Mouse (Mus musculus) heart, embryonic 15.5 days (tissue): ENCODE data around the gene Cope. TPM values are rescaled to one million over a fixed set of nuclear protein-coding genes. Genes with fewer than 3 reads are reported as not detected.

ENCODE experiments used
- polyA plus RNA-seq: library from polyadenylated mRNA; unstranded; fragments of >200 nt; fragmentation: Nextera tagmentation; extraction: Ambion mirVana; gene quantifications from 2 replicates; pipeline ENCODE4 v1.2.1, GENCODE M21; 2015

The Cope gene
- polyA plus RNA-seq, 1 experiment from 2014 or later: 241 TPM

Other genes with a start within 250 kb of the Cope start
- 0.60 and 1.0 TPM in 2 replicates for gene Tm6sf2, start 229.6 kb upstream of the Cope start, polyA plus RNA-seq
- gene Hapln4, start 219.1 kb upstream of the Cope start, polyA plus RNA-seq: 0.03 TPM in 1 of 2 replicates, not detected in the other
- 0.16 and 0.71 TPM in 2 replicates for gene Ncan, start 181.6 kb upstream of the Cope start, polyA plus RNA-seq
- gene Nr2c2ap, start 171.2 kb upstream of the Cope start, polyA plus RNA-seq: 29.5 and 35.6 TPM in 2 replicates
- gene Rfxank, start 163.4 kb upstream of the Cope start, polyA plus RNA-seq: 16.5 and 19.9 TPM in 2 replicates
- gene Borcs8, start 163.0 kb upstream of the Cope start, polyA plus RNA-seq: 31.5 and 38.7 TPM in 2 replicates
- gene Mef2b, start 162.8 kb upstream of the Cope start, polyA plus RNA-seq: 0.28 and 0.44 TPM in 2 replicates
- 77.6 and 89.7 TPM in 2 replicates for gene Tmem161a, start 130.2 kb upstream of the Cope start, polyA plus RNA-seq
- 7.6 and 12.5 TPM in 2 replicates for gene Slc25a42, start 90.2 kb upstream of the Cope start, polyA plus RNA-seq
- gene Sugp2, start 68.3 kb upstream of the Cope start, polyA plus RNA-seq: 22.1 and 27.4 TPM in 2 replicates
- 16.4 and 24.0 TPM in 2 replicates for gene Armc6, start 68.1 kb upstream of the Cope start, polyA plus RNA-seq
- gene Homer3, start 19.7 kb upstream of the Cope start, polyA plus RNA-seq: 24.2 and 33.6 TPM in 2 replicates
- gene Ddx49, start within 50 bp of the Cope start, polyA plus RNA-seq: 25.2 and 33.6 TPM in 2 replicates
- gene Cers1, start 13.3 kb downstream of the Cope start, polyA plus RNA-seq: 1.3 and 2.3 TPM in 2 replicates
- 0.31 and 1.4 TPM in 2 replicates for gene Gdf1, start 27.3 kb downstream of the Cope start, polyA plus RNA-seq
- 10.5 and 13.4 TPM in 2 replicates for gene Upf1, start 50.8 kb downstream of the Cope start, polyA plus RNA-seq
- gene Comp, start 71.0 kb downstream of the Cope start, polyA plus RNA-seq: 2.8 and 4.0 TPM in 2 replicates
- gene Crtc1, start 137.1 kb downstream of the Cope start, polyA plus RNA-seq: 8.7 and 14.2 TPM in 2 replicates
- 8.7 and 12.7 TPM in 2 replicates for gene Klhl26, start 174.4 kb downstream of the Cope start, polyA plus RNA-seq
- gene Tmem59l, start 184.8 kb downstream of the Cope start, polyA plus RNA-seq: 0.24 and 0.96 TPM in 2 replicates
- gene Crlf1, start 190.6 kb downstream of the Cope start, polyA plus RNA-seq: 3.8 and 11.1 TPM in 2 replicates
- 116 and 117 TPM in 2 replicates for gene Rex1bd, start 204.2 kb downstream of the Cope start, polyA plus RNA-seq
- 684 and 768 TPM in 2 replicates for gene Uba52, start 208.3 kb downstream of the Cope start, polyA plus RNA-seq
- gene Fkbp8, start 225.2 kb downstream of the Cope start, polyA plus RNA-seq: 203 and 274 TPM in 2 replicates
- 64.5 and 68.8 TPM in 2 replicates for gene Kxd1, start 225.4 kb downstream of the Cope start, polyA plus RNA-seq
- gene Ell, start 236.9 kb downstream of the Cope start, polyA plus RNA-seq: 10.8 and 15.0 TPM in 2 replicates